Mouse (Mus musculus) liver, embryonic 11.5 days (tissue): Measurements from ENCODE around the gene Slc22a12. TPM values are rescaled to one million over a fixed set of nuclear protein-coding genes. Genes with fewer than 3 reads are reported as not detected.

ENCODE experiments used
- ATAC-seq: fragments of 200-750 bp; cut with Nextera tagmentation; replicated peaks from 2 replicates; pipeline ENCODE4 v1.8.0; 2017; ENCODE audit warnings: moderate number of reproducible peaks, mild to moderate bottlenecking, moderate TSS enrichment, moderate library complexity; ENCODE audit not compliant: low FRiP score
- DNase-seq: peaks from one replicate; pipeline ENCODE4 v3.0.0-alpha.2; 2017; ENCODE audit warnings: low spot score
- H3K27ac ChIP-seq: fragments of 300-500 bp; sonication (generic); 2 replicates; pipeline ENCODE4 v1.5.1; 2014; ENCODE audit warnings: mild to moderate bottlenecking, low read depth, low read length, control low read depth
- H3K27me3 ChIP-seq: fragments of 300-500 bp; sonication (generic); replicated peaks from 2 replicates; pipeline ENCODE4 v1.6.1; 2014; ENCODE audit warnings: low read length, mixed read lengths; ENCODE audit not compliant: control insufficient read depth, insufficient read depth
- H3K36me3 ChIP-seq: fragments of 300-500 bp; sonication (generic); 2 replicates; pipeline ENCODE4 v1.6.1; 2014; ENCODE audit warnings: mild to moderate bottlenecking, low read length, moderate library complexity, mixed read lengths; ENCODE audit not compliant: control insufficient read depth, insufficient read depth
- H3K4me1 ChIP-seq: fragments of 300-500 bp; sonication (generic); replicated peaks from 2 replicates; pipeline ENCODE4 v1.6.1; 2014; ENCODE audit warnings: low read length, mixed read lengths; ENCODE audit not compliant: control insufficient read depth, insufficient read depth
- H3K4me2 ChIP-seq: fragments of 300-500 bp; sonication (generic); 2 replicates; pipeline ENCODE4 v1.6.1; 2014; ENCODE audit warnings: mild to moderate bottlenecking, control low read depth, moderate library complexity
- H3K4me3 ChIP-seq: fragments of 300-500 bp; sonication (generic); 2 replicates; pipeline ENCODE4 v1.5.1; 2014; ENCODE audit warnings: low read depth, low read length, control low read depth
- H3K9ac ChIP-seq: fragments of 300-500 bp; sonication (generic); 2 replicates; pipeline ENCODE4 v1.6.1; 2014; ENCODE audit warnings: low read depth, low read length, control low read depth
- H3K9me3 ChIP-seq: fragments of 300-500 bp; sonication (generic); 2 replicates; pipeline ENCODE4 v1.6.1; 2016; ENCODE audit warnings: low read length, inconsistent platforms, mixed read lengths; ENCODE audit not compliant: control insufficient read depth
- WGBS: fragments of 180-500 bp; shearing (Covaris S2); extraction: QIAGEN DNeasy Blood & Tissue Kit; methylation state at CpG from one replicate; pipeline ENCODE4 v1.1.7; 2014; 5-methylcytosine and 5-hydroxymethylcytosine counted together
- polyA plus RNA-seq: library from polyadenylated mRNA; unstranded; fragments of >200 nt; fragmentation: Nextera tagmentation; extraction: Ambion mirVana; gene quantifications from 2 replicates; pipeline ENCODE4 v1.2.1, GENCODE M21; 2014

The Slc22a12 gene
- polyA plus RNA-seq, 1 experiment from 2014 or later = not detected

- WGBS = 62% methylated on average over 8 of the region's 8 CpGs
- no peaks in the 10 kb centered on the region for H3K36me3 ChIP-seq
- ATAC-seq = no peak
- H3K4me2 ChIP-seq = no peak overlapping the region; the same call in 1 of the 2 replicates
- peaks cover 29% of the 10 kb centered on the region for H3K27me3 ChIP-seq
- H3K27ac ChIP-seq = no peak overlapping the region
- H3K9ac ChIP-seq = no peak overlapping the region
- H3K4me1 ChIP-seq = peaks cover 10% of the 10 kb centered on the region
- no peak for DNase-seq
- H3K4me3 ChIP-seq = no peak overlapping the region
- no peaks in the 10 kb centered on the region for H3K9me3 ChIP-seq
Observed at GRCm38 (mm10) chr19:6516153-6516552, 26.7 kb downstream of the Slc22a12 start.

- no peak overlapping the region for H3K4me2 ChIP-seq
- DNase-seq (no peak), ATAC-seq (no peak)
- peaks cover 29% of the 10 kb centered on the region for H3K27me3 ChIP-seq
- WGBS = 47% methylated on average over 5 of the region's 5 CpGs
- no peaks in the 10 kb centered on the region for H3K36me3 ChIP-seq
- peaks cover 10% of the 10 kb centered on the region for H3K4me1 ChIP-seq
- H3K9me3 ChIP-seq = no peaks in the 10 kb centered on the region
- no peak overlapping the region for H3K4me3 ChIP-seq
- no peak overlapping the region for H3K9ac ChIP-seq
- H3K27ac ChIP-seq = no peak overlapping the region
Observed at GRCm38 (mm10) chr19:6515448-6515847, 27.4 kb downstream of the Slc22a12 start.

GRCm38 (mm10) chr19:6514940-6515339, 27.9 kb downstream of the Slc22a12 start:
- DNase-seq (no peak), ATAC-seq (no peak)
- Histone ChIP-seq H3K4me3 (no peak overlapping the region), H3K9me3 (no peaks in the 10 kb centered on the region), H3K27ac (no peak overlapping the region), H3K27me3 (peaks cover 29% of the 10 kb centered on the region), H3K9ac (no peak overlapping the region), H3K4me1 (peaks cover 10% of the 10 kb centered on the region), H3K4me2 (no peak overlapping the region), H3K36me3 (no peaks in the 10 kb centered on the region)
- WGBS = 63% methylated on average over 6 of the region's 6 CpGs

GRCm38 (mm10) chr19:6513389-6514139, 29.3 kb downstream of the Slc22a12 start:
- no peak for ATAC-seq
- 9% methylated on average over 15 of the region's 15 CpGs for WGBS
- H3K4me1 ChIP-seq = peaks cover 10% of the 10 kb centered on the region
- no peak overlapping the region for H3K4me2 ChIP-seq
- DNase-seq = no peak
- H3K9ac ChIP-seq = no peak overlapping the region
- H3K27ac ChIP-seq = no peak overlapping the region
- H3K9me3 ChIP-seq = no peaks in the 10 kb centered on the region
- peaks cover 38% of the 10 kb centered on the region for H3K27me3 ChIP-seq
- H3K4me3 ChIP-seq = no peak overlapping the region
- no peaks in the 10 kb centered on the region for H3K36me3 ChIP-seq

- H3K27me3 ChIP-seq = peaks cover 66% of the 10 kb centered on the region
Observed at GRCm38 (mm10) chr19:6510546-6510945, 32.3 kb downstream of the Slc22a12 start.

GRCm38 (mm10) chr19:6509881-6510280, 33.0 kb downstream of the Slc22a12 start:
- DNase-seq (no peak), ATAC-seq (no peak)
- H3K36me3 ChIP-seq = no peaks in the 10 kb centered on the region
- H3K27ac ChIP-seq = no peak overlapping the region
- no peak overlapping the region for H3K4me2 ChIP-seq
- H3K4me3 ChIP-seq = no peak overlapping the region
- peaks cover 72% of the 10 kb centered on the region for H3K27me3 ChIP-seq
- peaks cover 10% of the 10 kb centered on the region for H3K4me1 ChIP-seq
- H3K9me3 ChIP-seq = no peaks in the 10 kb centered on the region
- no peak overlapping the region for H3K9ac ChIP-seq
- WGBS = 64% methylated on average over 10 of the region's 10 CpGs

More at GRCm38 (mm10) chr19:6510546-6510945, 32.3 kb downstream of the Slc22a12 start:
- 81% methylated on average over 2 of the region's 2 CpGs for WGBS
- Histone ChIP-seq H3K36me3 (no peaks in the 10 kb centered on the region), H3K4me1 (peaks cover 10% of the 10 kb centered on the region), H3K4me2 (no peak overlapping the region), H3K9ac (no peak overlapping the region), H3K27ac (no peak overlapping the region), H3K9me3 (no peaks in the 10 kb centered on the region), H3K4me3 (no peak overlapping the region)
- DNase-seq (no peak), ATAC-seq (no peak)

GRCm38 (mm10) chr19:6507393-6507792, 35.4 kb downstream of the Slc22a12 start:
- H3K9me3 ChIP-seq = no peaks in the 10 kb centered on the region
- H3K4me2 ChIP-seq = no peak overlapping the region
- H3K27ac ChIP-seq = no peak overlapping the region
- peaks cover 1% of the 10 kb centered on the region; the same call in 1 of the 2 replicates for H3K4me1 ChIP-seq
- WGBS = 38% methylated on average over 10 of the region's 10 CpGs
- no peak for ATAC-seq
- H3K4me3 ChIP-seq = no peak overlapping the region
- no peak overlapping the region for H3K9ac ChIP-seq
- H3K36me3 ChIP-seq = no peaks in the 10 kb centered on the region
- DNase-seq = no peak
- peaks cover 77% of the 10 kb centered on the region for H3K27me3 ChIP-seq

GRCm38 (mm10) chr19:6504656-6505045, 38.2 kb downstream of the Slc22a12 start:
- no peak for ATAC-seq
- peaks cover 93% of the 10 kb centered on the region for H3K27me3 ChIP-seq
- no peaks in the 10 kb centered on the region for H3K9me3 ChIP-seq
- DNase-seq = no peak
- H3K4me2 ChIP-seq = no peak overlapping the region
- no peak overlapping the region for H3K4me3 ChIP-seq
- peaks cover 5% of the 10 kb centered on the region; the same call in 1 of the 2 replicates for H3K4me1 ChIP-seq
- no peaks in the 10 kb centered on the region for H3K36me3 ChIP-seq
- no peak overlapping the region for H3K27ac ChIP-seq
- no peak overlapping the region for H3K9ac ChIP-seq
- WGBS = 82% methylated on average over 12 of the region's 12 CpGs
